Mouse (Mus musculus): ENCODE data around the gene Csf2rb.
A peak's percentile ranks its signal among the peaks of the same experiment; 100 is the strongest.
"Not testable (repeated sequence)": the region's sequence is repeated elsewhere in the genome, so short reads cannot be mapped to it uniquely, and the experiment has no call there.

Csf2rb gene

GRCm38 (mm10) chr15:78325671-78326339, at the start of gene Csf2rb:
Csf2rb (plus strand) TSS chr15:78325752.
- peak; percentile 36 for DNase-seq (ENCODE audit: low read depth, low spot score)

- DNase-seq (ENCODE audit: low read depth, low spot score): no peak
Measured at GRCm38 (mm10) chr15:78278308-78278707, 47.2 kb upstream of the Csf2rb start.

- peak; percentile 39 for DNase-seq (ENCODE audit: low read depth, low spot score)
Measured at GRCm38 (mm10) chr15:78287941-78288340, 37.6 kb upstream of the Csf2rb start.

- DNase-seq (ENCODE audit: low read depth, low spot score): not testable (repeated sequence)
Measured at GRCm38 (mm10) chr15:78289775-78290174, 35.8 kb upstream of the Csf2rb start.

- DNase-seq (ENCODE audit: low read depth, low spot score): not testable (repeated sequence)
Measured at GRCm38 (mm10) chr15:78293228-78293627, 32.3 kb upstream of the Csf2rb start.

- no peak for DNase-seq (ENCODE audit: low read depth, low spot score)
Measured at GRCm38 (mm10) chr15:78293716-78294115, 31.8 kb upstream of the Csf2rb start.

GRCm38 (mm10) chr15:78298558-78298957, 27.0 kb upstream of the Csf2rb start:
- DNase-seq (ENCODE audit: low read depth, low spot score): no peak

- no peak for DNase-seq (ENCODE audit: low read depth, low spot score)
Measured at GRCm38 (mm10) chr15:78299641-78300040, 25.9 kb upstream of the Csf2rb start.

- DNase-seq (ENCODE audit: low read depth, low spot score): no peak
Measured at GRCm38 (mm10) chr15:78300773-78301172, 24.8 kb upstream of the Csf2rb start.

GRCm38 (mm10) chr15:78302718-78303117, 22.8 kb upstream of the Csf2rb start:
- no peak for DNase-seq (ENCODE audit: low read depth, low spot score)

- no peak for DNase-seq (ENCODE audit: low read depth, low spot score)
Measured at GRCm38 (mm10) chr15:78303665-78304233, 21.8 kb upstream of the Csf2rb start.

- DNase-seq (ENCODE audit: low read depth, low spot score): no peak
Measured at GRCm38 (mm10) chr15:78305341-78305933, 20.1 kb upstream of the Csf2rb start, which contains the start of gene Csf2rb2. Csf2rb2 (minus strand) TSS chr15:78305721.

- DNase-seq (ENCODE audit: low read depth, low spot score): no peak
Measured at GRCm38 (mm10) chr15:78309865-78310264, 15.7 kb upstream of the Csf2rb start.

- no peak for DNase-seq (ENCODE audit: low read depth, low spot score)
Measured at GRCm38 (mm10) chr15:78310971-78311370, 14.6 kb upstream of the Csf2rb start.

- not testable (repeated sequence) for DNase-seq (ENCODE audit: low read depth, low spot score)
Measured at GRCm38 (mm10) chr15:78312421-78313233, 12.9 kb upstream of the Csf2rb start.

- DNase-seq (ENCODE audit: low read depth, low spot score): not testable (repeated sequence)
Measured at GRCm38 (mm10) chr15:78313659-78314058, 11.9 kb upstream of the Csf2rb start.

- DNase-seq (ENCODE audit: low read depth, low spot score): not testable (repeated sequence)
Measured at GRCm38 (mm10) chr15:78318338-78319171, 7.0 kb upstream of the Csf2rb start.

- DNase-seq (ENCODE audit: low read depth, low spot score): peak; percentile 70
Measured at GRCm38 (mm10) chr15:78320825-78321496, 4.6 kb upstream of the Csf2rb start.

- DNase-seq (ENCODE audit: low read depth, low spot score): no peak
Measured at GRCm38 (mm10) chr15:78323366-78323765, 2.2 kb upstream of the Csf2rb start.

GRCm38 (mm10) chr15:78324294-78324693, 1.3 kb upstream of the Csf2rb start:
- DNase-seq (ENCODE audit: low read depth, low spot score): no peak

GRCm38 (mm10) chr15:78326747-78327146, 1.2 kb downstream of the Csf2rb start:
- no peak for DNase-seq (ENCODE audit: low read depth, low spot score)
